Mouse (Mus musculus) heart, adult 11 months (tissue): ENCODE results near the gene Mei4.
A peak's percentile ranks its signal among the peaks of the same experiment; 100 is the strongest.

Source experiments
- DNase-seq: peaks from one replicate; pipeline ENCODE4 v3.0.0; 2022

Gene Mei4

DNA sequence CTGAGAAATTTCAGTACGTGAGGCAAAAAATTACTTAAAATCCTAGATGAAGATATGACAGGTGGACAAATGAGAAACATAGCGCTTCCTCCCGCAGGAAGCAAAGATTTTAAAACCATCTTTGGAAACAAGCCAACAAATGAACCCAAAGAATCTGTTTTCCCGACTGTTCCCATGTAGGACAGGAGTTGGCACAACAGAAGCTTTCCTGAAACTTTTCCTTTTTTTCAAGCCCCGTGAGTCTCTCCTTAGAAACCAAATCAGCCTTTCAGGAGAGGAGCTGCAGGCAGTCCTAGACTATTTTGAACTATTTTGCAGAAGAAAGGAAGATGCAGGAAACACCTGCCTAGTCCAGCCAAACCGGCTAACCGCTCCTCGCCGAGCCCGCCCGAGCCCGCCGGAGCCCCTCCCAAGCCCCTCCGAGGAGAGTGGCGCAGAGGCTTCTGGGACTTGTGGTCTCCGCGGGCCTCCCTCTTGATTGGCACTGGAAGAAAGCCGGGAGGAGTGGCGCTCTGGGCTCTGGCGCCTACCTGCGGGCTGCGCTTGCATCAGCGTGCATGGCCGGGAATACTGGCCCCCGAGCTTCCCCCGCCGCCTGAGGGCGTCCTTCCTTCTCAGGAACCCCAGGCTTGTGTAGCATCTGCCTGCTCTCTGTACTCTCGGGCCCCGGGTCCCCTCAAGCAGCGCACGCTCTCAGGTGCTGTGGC, at the start of gene Mei4:
Gene Mei4 (plus strand): TSS at position 490 of the 707 bp plus-strand sequence.
- DNase-seq: peak; percentile 85

GRCm38 (mm10) chr9:81819715-81820373, 43.6 kb upstream of the Mei4 start:
- no peak for DNase-seq

- DNase-seq: no peak
These were observed 35.9 kb upstream of the Mei4 start for GRCm38 (mm10) chr9:81827560-81827959.

GRCm38 (mm10) chr9:81834056-81834455, 29.4 kb upstream of the Mei4 start:
- no peak for DNase-seq

DNA sequence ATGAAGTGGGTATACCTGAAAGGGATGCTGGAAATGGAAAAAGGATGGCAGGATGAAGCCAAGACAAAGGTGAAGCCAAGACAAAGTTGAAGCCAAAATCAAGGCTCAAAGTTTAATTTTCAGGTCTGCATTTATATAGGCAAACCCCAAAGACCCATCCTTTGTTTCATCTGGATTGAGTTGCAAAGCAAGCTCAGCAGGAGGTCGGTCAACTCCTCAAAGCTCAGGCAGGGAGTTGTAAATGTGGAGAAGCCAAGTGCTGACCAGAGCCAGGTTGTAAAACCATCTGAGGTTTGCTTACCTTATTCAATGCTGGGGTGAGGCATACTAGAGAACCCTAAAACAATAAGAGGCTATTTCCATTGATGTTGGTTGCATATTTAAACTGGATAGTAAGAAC, 4.6 kb upstream of the Mei4 start:
- DNase-seq: no peak

DNA sequence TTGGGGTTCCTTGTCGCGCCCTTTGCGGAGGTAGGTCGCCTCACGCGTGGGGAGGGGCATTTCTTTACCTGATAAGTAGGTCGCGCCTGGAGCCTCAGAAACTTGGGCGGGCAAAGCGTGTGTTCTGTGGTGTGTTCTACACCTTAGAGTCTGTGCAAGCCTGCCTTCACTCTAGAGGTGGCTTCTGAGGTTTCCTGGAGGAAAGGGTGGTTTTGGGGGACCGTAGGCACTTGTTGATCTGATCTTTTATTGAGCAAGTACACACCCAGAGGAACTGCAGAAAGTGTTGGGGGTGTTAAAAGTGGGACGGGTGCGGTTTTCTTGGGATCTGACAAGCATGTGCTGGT, 391 bp downstream of the Mei4 start:
- DNase-seq: no peak

DNA sequence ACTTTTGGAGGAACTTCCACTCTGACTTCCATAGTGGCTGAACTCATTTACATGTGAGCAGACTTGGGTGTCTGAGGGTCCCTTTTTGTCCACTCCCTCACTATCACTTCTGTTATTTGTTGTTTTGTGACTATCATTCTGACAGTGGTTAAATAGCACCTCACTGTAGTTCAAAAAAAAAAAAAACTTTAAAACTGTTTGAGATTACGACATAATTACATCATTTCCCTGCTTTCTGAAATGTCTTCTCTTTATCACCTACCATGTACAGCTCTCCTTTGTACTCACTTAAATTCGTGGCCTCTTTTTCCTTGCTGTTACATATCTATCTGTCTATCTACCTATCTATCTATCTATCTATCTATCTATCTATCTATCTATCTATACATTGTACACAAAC, 2.6 kb downstream of the Mei4 start:
- no peak for DNase-seq

- no peak for DNase-seq
These were observed 58.0 kb downstream of the Mei4 start for GRCm38 (mm10) chr9:81921456-81921855.

- no peak for DNase-seq
These were observed 61.3 kb downstream of the Mei4 start for GRCm38 (mm10) chr9:81924744-81925143.

- DNase-seq: no peak
These were observed 77.1 kb downstream of the Mei4 start for GRCm38 (mm10) chr9:81940533-81940932.

- DNase-seq: no peak
These were observed 82.2 kb downstream of the Mei4 start for GRCm38 (mm10) chr9:81945624-81946023.

DNA sequence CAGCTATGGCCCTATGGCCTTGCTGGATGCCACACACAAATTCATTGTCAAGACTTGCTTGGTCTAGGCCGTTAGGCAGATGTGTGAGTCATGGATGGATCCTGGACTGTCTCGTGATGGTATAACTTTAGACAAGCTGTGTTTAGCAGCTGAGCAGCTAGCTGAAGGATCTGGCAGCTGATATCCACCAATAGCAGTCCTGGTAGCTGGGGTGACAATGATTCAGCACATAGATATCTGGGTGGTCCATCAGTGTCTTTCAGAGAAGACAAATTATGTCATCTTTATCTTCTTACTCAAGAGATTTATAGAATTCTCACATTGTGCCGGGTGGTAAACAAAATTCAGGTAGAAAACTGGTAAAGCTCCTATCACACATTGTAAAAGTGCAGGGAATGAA, 93.4 kb downstream of the Mei4 start:
- DNase-seq: no peak

DNA sequence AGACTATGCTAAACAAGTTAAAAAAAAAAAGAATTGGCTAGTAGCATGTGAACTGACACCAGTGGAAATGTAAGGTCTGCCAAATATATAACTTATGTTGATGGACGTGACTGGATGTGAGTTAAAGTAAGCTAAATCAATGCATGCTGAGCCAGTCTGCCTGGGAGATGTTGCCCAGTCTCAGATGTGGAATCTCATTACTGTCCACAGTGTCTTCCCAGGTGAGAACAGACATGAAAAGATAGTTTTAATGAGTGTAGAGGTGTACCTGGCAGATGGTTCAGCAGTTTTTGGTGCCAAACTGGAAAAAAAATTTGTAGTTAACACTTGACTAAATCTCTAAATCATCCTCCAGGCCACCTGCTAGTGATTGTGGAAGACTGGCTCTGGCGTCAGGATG, 94.4 kb downstream of the Mei4 start:
- no peak for DNase-seq

GRCm38 (mm10) chr9:81966765-81967164, 103.3 kb downstream of the Mei4 start:
- DNase-seq: no peak

GRCm38 (mm10) chr9:81968935-81969334, 105.5 kb downstream of the Mei4 start:
- no peak for DNase-seq

DNA sequence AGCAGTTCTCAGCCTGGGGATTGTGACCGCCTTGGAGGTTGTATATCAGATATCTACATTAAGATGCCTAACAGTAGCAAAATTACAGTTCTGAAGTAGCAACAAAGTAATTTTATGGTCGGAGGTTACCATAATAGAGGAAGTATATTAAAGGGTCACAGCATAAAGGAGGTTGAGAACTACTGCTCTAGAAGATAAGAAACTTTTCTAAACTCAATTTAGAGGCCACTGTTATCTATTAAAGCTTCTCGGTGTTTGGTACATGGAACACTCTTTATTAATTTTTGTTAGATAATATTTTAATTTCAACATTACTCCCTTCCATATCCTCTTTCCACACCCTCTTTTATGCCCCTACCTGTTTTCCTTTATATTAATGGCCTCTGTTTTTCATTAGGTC, 119.0 kb downstream of the Mei4 start:
- no peak for DNase-seq

DNA sequence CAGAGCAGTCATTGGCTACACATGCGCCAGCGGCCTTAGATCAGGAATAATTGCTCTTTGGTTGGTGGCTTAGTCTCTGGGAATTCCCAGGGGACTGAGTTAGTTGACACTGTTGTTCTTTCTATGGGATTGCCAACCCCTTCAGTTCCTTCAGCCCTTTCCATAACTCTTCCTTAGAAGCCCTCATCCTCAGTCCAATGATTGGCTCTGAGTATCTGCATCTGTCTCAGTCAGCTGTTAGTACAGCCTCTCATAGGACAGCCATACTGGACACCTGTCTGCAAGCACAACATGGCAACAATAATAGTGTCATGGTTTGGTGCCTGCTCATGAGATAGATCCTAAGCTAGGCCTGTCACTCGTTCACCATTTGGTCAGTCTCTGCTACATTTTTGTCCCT, 149.5 kb downstream of the Mei4 start:
- DNase-seq: no peak

GRCm38 (mm10) chr9:82042515-82043056, 179.1 kb downstream of the Mei4 start:
- DNase-seq: no peak

GRCm38 (mm10) chr9:82044517-82044916, 181.0 kb downstream of the Mei4 start:
- DNase-seq: no peak

- DNase-seq: no peak
These were observed 210.4 kb downstream of the Mei4 start for GRCm38 (mm10) chr9:82073832-82074231.

DNA sequence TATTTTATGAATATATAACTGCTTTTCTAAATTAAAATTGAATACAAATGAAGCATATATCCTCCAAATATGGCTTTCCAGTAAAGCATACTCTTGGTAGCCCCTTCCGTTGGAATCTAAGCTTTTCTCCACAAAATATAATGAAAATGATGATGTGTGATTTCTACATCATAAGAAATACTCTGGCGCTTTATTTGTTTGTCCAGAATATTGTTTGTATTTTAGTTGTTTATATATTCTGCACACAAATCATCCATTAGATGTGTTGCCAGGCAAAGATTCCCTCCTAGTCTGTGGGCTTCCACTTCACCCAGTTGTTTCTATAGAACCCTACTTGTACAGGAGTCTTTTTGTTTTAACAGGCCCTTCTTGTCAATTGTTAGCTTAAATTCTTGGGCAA, 211.8 kb downstream of the Mei4 start:
- no peak for DNase-seq

- no peak for DNase-seq
These were observed 232.9 kb downstream of the Mei4 start for GRCm38 (mm10) chr9:82096409-82096808.

DNA sequence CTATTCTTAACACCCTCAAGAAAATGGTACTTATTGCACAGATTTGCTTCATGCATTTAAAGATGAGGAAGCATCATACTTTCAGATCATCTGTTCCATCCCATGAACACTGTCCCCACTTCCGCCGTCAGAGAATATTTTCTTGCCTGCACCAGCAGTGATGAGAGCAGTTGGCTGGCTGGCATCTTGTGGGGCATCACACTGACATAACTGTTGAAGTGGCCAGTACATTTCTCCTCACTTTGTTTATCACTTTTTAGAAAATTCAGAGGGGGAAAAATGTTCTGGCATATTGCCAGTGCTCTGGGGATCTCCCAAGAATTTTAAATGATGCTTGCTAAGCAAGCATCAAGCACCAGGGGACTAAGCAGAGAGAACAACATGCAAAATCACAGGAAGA, 251.4 kb downstream of the Mei4 start:
- no peak for DNase-seq

- no peak for DNase-seq
These were observed 272.6 kb downstream of the Mei4 start for GRCm38 (mm10) chr9:82136119-82136518.

- no peak for DNase-seq
These were observed 296.7 kb downstream of the Mei4 start for GRCm38 (mm10) chr9:82160143-82160542.
